Mouse (Mus musculus): Measurements from ENCODE around the gene Eprs. TPM values are rescaled to one million over a fixed set of nuclear protein-coding genes. Genes with fewer than 3 reads are reported as not detected.

Eprs gene
- total RNA-seq (2012; rRNA removed) (210 and 223 TPM in 2 replicates), total RNA-seq (2014; rRNA removed) (234 and 244 TPM in 2 replicates), polyA plus RNA-seq (2012; ENCODE audit: insufficient read length, low read depth) (207 and 208 TPM in 2 replicates)

GRCm38 (mm10) chr1:185362677-185363520 lies at the start of gene Eprs:
Eprs (plus strand) TSS chr1:185363044.
- TF ChIP-seq MAZ (IDR thresholded peaks at IDR 0.05; ENCODE audit: low read depth, low read length) (peak; percentile 65; the same call in 1 of the 2 replicates), MEF2A (IDR thresholded peaks at IDR 0.05; ENCODE audit: borderline replicate concordance, low read depth, low read length) (peak; percentile 80), ZNF384 (IDR thresholded peaks at IDR 0.05; ENCODE audit: low read depth, low read length) (no peak), SIN3A (IDR thresholded peaks at IDR 0.05; ENCODE audit: low read length) (peak; percentile 91), GABPA (IDR thresholded peaks at IDR 0.05; ENCODE audit: insufficient replicate concordance, low read depth, low read length) (peak; percentile 91), EP300 (IDR thresholded peaks at IDR 0.05; ENCODE audit: low read length) (no peak), TBP (conservative IDR thresholded peaks at IDR 0.05; ENCODE audit: low read depth, low read length) (peak; percentile 67; the same call in 1 of the 2 replicates), TCF12 (IDR thresholded peaks at IDR 0.05; ENCODE audit: low read depth, low read length) (peak; percentile 74; the same call in 1 of the 2 replicates), SMC3 (IDR thresholded peaks at IDR 0.05; ENCODE audit: low read depth, low read length) (no peak), NRF1 (IDR thresholded peaks at IDR 0.05; ENCODE audit: low read depth, low read length) (peak; percentile 76), MAFK (IDR thresholded peaks at IDR 0.05; ENCODE audit: insufficient replicate concordance, low read length) (no peak), USF2 (conservative IDR thresholded peaks at IDR 0.05; ENCODE audit: low read depth, low read length) (no peak), KAT2A (IDR thresholded peaks at IDR 0.05; ENCODE audit: insufficient replicate concordance, low read length) (peak; percentile 71; the same call in 1 of the 2 replicates), IRF4 (IDR thresholded peaks at IDR 0.05; ENCODE audit: low read depth, low read length) (peak; percentile 72), MXI1 (IDR thresholded peaks at IDR 0.05; ENCODE audit: low read depth, low read length) (peak; percentile 88), CHD2 (IDR thresholded peaks at IDR 0.05; ENCODE audit: low read length) (peak; percentile 66; the same call in 1 of the 2 replicates), POLR2A (IDR thresholded peaks at IDR 0.05; ENCODE audit: low read depth, low read length) (peak; percentile 86), PAX5 (IDR thresholded peaks at IDR 0.05; ENCODE audit: low read length) (no peak), E2F4 (IDR thresholded peaks at IDR 0.05; ENCODE audit: insufficient replicate concordance, low read depth, low read length) (peak; percentile 48; the same call in 1 of the 2 replicates), MYC (IDR thresholded peaks at IDR 0.05; ENCODE audit: low read depth, low read length) (peak; percentile 83; the same call in 1 of the 2 replicates), CHD1 (IDR thresholded peaks at IDR 0.05; ENCODE audit: low read depth, low read length) (no peak), HCFC1 (IDR thresholded peaks at IDR 0.05; ENCODE audit: low read depth, low read length) (peak; percentile 92), MAX (IDR thresholded peaks at IDR 0.05; ENCODE audit: low read length) (peak; percentile 93), NELFE (IDR thresholded peaks at IDR 0.05; ENCODE audit: low read depth, low read length) (peak; percentile 88), ZKSCAN1 (IDR thresholded peaks at IDR 0.05; ENCODE audit: borderline replicate concordance, low read depth, low read length) (no peak; the same call in 1 of the 2 replicates), POLR2AphosphoS2 (IDR thresholded peaks at IDR 0.05; ENCODE audit: low read depth, low read length) (peak; percentile 72), ELF1 (IDR thresholded peaks at IDR 0.05; ENCODE audit: low read depth, low read length) (peak; percentile 75), ETS1 (conservative IDR thresholded peaks at IDR 0.05; ENCODE audit: low read depth, low read length) (peak; percentile 53), JUN (IDR thresholded peaks at IDR 0.05; ENCODE audit: insufficient read depth, low read depth, low read length) (no peak), BHLHE40 (IDR thresholded peaks at IDR 0.05; ENCODE audit: low read depth, low read length) (peak; percentile 62), CTCF (conservative IDR thresholded peaks at IDR 0.05 in 1 of 2, IDR thresholded peaks at IDR 0.05 in 1 of 2; ENCODE audit: low read depth in 2 of 2, low read length in 2 of 2) (no peak), USF1 (IDR thresholded peaks at IDR 0.05; ENCODE audit: low read depth, low read length) (no peak; the same call in 1 of the 2 replicates), ZMIZ1 (IDR thresholded peaks at IDR 0.05; ENCODE audit: low read depth, low read length) (peak; percentile 89)
- Histone ChIP-seq H3K9ac (ENCODE audit: insufficient read depth, low read depth) (peak within 1 kb of the TSS; percentile 98), H3K27me3 (replicated peaks) (no peaks in the 10 kb centered on the region), H3K79me2 (replicated peaks; ENCODE audit: control insufficient read depth, extremely low read depth, insufficient read depth, poor library complexity, severe bottlenecking) (peaks cover 45% of the 10 kb centered on the region), H3K4me3 (replicated peaks in 1 of 3; ENCODE audit: low read depth in 2 of 3, low read length in 2 of 3, poor library complexity in 1 of 3) (peak within 1 kb of the TSS; percentile 94 to 98 (median 96)), H3K9me3 (replicated peaks; ENCODE audit: low read length) (no peaks in the 10 kb centered on the region), H3K4me2 (ENCODE audit: insufficient read depth, low read depth, poor library complexity, severe bottlenecking) (peak within 1 kb of the TSS; percentile 98; the same call in 1 of the 2 replicates), H3K27ac (ENCODE audit: insufficient read depth, low read depth) (peak within 1 kb of the TSS; percentile 95), H3K4me1 (ENCODE audit: control insufficient read depth in 1 of 2, insufficient read depth in 2 of 2) (peaks cover 0 to 34% of the 10 kb centered on the region in 2 experiments; a peak in 3 of 4 replicates), H3K36me3 (replicated peaks in 1 of 2; ENCODE audit: control insufficient read depth in 1 of 2, insufficient read depth in 1 of 2, low read length in 1 of 2) (peaks cover 11 to 38% of the 10 kb centered on the region in 2 experiments)
- in situ Hi-C loops (cut with MboI; ENCODE audit: low pct_ligation_motif_present, low pct_unique_long_range_greater_than_20kb, low sequenced_read_pairs), result no loop called here
- peak; percentile 98 for DNase-seq (ENCODE audit: extremely low read depth)
- dilution Hi-C loops (cut with MboI; ENCODE audit: extremely low pct_ligation_motif_present, extremely low pct_unique_long_range_greater_than_20kb, low sequenced_read_pairs), result no loop called here
